Mouse (Mus musculus): Measurements from ENCODE around the gene Fam53b. TPM values are rescaled to one million over a fixed set of nuclear protein-coding genes. Genes with fewer than 3 reads are reported as not detected.

Fam53b gene
- 10.0 and 10.4 TPM in 2 replicates for polyA plus RNA-seq (2011; ENCODE audit: insufficient read depth, insufficient read length, low read depth, missing spikeins)

DNA sequence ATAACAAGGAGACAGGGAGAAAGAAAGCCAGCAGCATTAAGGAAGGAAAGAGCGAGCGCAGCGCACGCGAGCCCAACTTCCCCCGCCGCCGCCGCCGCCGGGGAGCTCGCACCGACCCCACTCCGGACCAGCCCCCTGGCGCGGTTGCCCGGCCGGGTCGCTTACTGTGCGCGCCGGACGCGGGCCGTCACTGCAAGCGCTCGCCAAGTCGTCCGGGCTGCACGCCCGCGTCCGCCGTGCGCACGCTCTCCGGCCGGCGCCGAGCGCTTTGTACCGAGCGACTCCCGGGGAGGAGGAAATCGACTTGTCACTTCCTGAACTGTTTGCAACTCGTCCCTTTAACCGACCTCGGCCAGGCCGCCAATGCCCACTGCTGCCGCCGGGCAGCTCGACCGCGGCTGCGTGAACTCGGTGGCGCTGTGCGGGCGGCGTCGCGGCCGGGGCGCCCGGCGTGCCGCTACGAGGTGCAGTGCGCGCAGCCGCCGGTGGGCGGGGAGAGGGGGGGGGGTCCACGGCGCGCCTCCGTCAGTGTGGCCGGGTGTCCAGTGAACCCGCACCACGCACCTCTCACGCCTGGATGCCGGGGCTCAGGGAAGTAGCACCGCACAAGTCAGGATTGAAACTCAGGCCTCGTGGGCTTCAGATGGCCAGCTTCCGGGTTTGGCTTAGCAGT, at the start of gene Fam53b:
TSS of gene Fam53b (minus strand) at position 471 of the 673 bp plus-strand sequence.
- H3K27me3 ChIP-seq (ENCODE audit: control insufficient read depth, insufficient read depth, low read length, poor library complexity, severe bottlenecking): no peaks in the 10 kb centered on the region; the same call in 1 of the 2 replicates
- no peak for TF ChIP-seq CTCF (IDR thresholded peaks at IDR 0.05; ENCODE audit: low read depth, low read length)
- TF ChIP-seq EP300 (IDR thresholded peaks at IDR 0.05; ENCODE audit: insufficient read depth, low read depth, low read length): no peak
- no peak for TF ChIP-seq POLR2A (IDR thresholded peaks at IDR 0.05; ENCODE audit: insufficient read depth, low read length)
- peaks cover 3% of the 10 kb centered on the region for H3K4me1 ChIP-seq (ENCODE audit: control insufficient read depth, insufficient read depth, low read length)
- H3K4me3 ChIP-seq (ENCODE audit: low read depth, low read length): peak within 1 kb of the TSS; percentile 89
- H3K36me3 ChIP-seq (ENCODE audit: control insufficient read depth, insufficient read depth, low read length, poor library complexity, severe bottlenecking): no peaks in the 10 kb centered on the region
- no peaks in the 10 kb centered on the region for H3K9me3 ChIP-seq (replicated peaks; ENCODE audit: control insufficient read depth, insufficient read depth, low read length, poor library complexity, severe bottlenecking)
- H3K27ac ChIP-seq (ENCODE audit: insufficient read depth, low read length): no peak within 1 kb of the TSS
- peak within 1 kb of the TSS; percentile 52 for H3K9ac ChIP-seq (ENCODE audit: low read depth, poor library complexity, severe bottlenecking)

- H3K9me3 ChIP-seq (replicated peaks; ENCODE audit: control insufficient read depth, insufficient read depth, low read length, poor library complexity, severe bottlenecking): no peaks in the 10 kb centered on the region
- TF ChIP-seq EP300 (IDR thresholded peaks at IDR 0.05; ENCODE audit: insufficient read depth, low read depth, low read length): no peak
- no peak for TF ChIP-seq POLR2A (IDR thresholded peaks at IDR 0.05; ENCODE audit: insufficient read depth, low read length)
- TF ChIP-seq CTCF (IDR thresholded peaks at IDR 0.05; ENCODE audit: low read depth, low read length): no peak
- peak within 1 kb of the TSS; percentile 94 for H3K4me3 ChIP-seq (ENCODE audit: low read depth, low read length)
- H3K9ac ChIP-seq (ENCODE audit: low read depth, poor library complexity, severe bottlenecking): peak within 1 kb of the TSS; percentile 89
- no peaks in the 10 kb centered on the region for H3K27me3 ChIP-seq (ENCODE audit: control insufficient read depth, insufficient read depth, low read length, poor library complexity, severe bottlenecking)
- no peaks in the 10 kb centered on the region for H3K4me1 ChIP-seq (ENCODE audit: control insufficient read depth, insufficient read depth, low read length)
- peak within 1 kb of the TSS; percentile 39; the same call in 1 of the 2 replicates for H3K27ac ChIP-seq (ENCODE audit: insufficient read depth, low read length)
- no peaks in the 10 kb centered on the region for H3K36me3 ChIP-seq (ENCODE audit: control insufficient read depth, insufficient read depth, low read length, poor library complexity, severe bottlenecking)
These were observed 45.6 kb upstream of the Fam53b start, which contains the start of gene Abraxas2 for GRCm38 (mm10) chr7:132859042-132859958. Abraxas2 (plus strand) TSS chr7:132859225.

DNA sequence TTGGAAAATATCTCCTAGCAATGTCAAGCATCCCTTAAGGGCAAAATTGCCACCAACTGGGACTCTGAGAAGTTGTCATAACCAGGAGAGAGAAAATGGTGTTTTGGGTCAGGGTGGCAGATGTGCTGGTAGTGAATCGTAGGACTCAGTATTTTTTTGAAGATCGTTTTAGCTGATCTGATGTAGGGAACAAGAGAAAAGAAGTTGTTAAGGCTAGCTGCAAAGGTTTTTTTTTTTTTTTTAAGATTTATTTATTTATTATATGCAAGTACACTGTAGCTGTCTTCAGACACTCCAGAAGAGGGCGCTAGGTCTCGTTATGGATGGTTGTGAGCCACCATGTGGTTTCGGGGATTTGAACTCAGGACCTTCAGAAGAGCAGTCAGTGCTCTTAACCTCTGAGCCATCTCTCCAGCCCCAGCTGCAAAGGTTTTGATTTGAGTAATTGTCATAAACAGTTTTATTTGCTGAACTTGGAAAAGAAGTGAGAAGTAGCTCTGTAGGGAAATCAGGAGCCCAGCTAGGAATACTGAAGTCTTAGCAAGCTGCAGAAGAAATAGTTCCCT, 44.4 kb upstream of the Fam53b start:
- H3K4me1 ChIP-seq (ENCODE audit: control insufficient read depth, insufficient read depth, low read length): no peaks in the 10 kb centered on the region
- TF ChIP-seq CTCF (IDR thresholded peaks at IDR 0.05; ENCODE audit: low read depth, low read length) (no peak), POLR2A (IDR thresholded peaks at IDR 0.05; ENCODE audit: insufficient read depth, low read length) (no peak), EP300 (IDR thresholded peaks at IDR 0.05; ENCODE audit: insufficient read depth, low read depth, low read length) (no peak)

GRCm38 (mm10) chr7:132856083-132856482, 42.4 kb upstream of the Fam53b start:
- TF ChIP-seq EP300 (IDR thresholded peaks at IDR 0.05; ENCODE audit: insufficient read depth, low read depth, low read length) (no peak), CTCF (IDR thresholded peaks at IDR 0.05; ENCODE audit: low read depth, low read length) (no peak), POLR2A (IDR thresholded peaks at IDR 0.05; ENCODE audit: insufficient read depth, low read length) (no peak)
- Histone ChIP-seq H3K9me3 (replicated peaks; ENCODE audit: control insufficient read depth, insufficient read depth, low read length, poor library complexity, severe bottlenecking) (no peaks in the 10 kb centered on the region), H3K4me3 (ENCODE audit: low read depth, low read length) (no peak overlapping the region), H3K36me3 (ENCODE audit: control insufficient read depth, insufficient read depth, low read length, poor library complexity, severe bottlenecking) (no peaks in the 10 kb centered on the region), H3K27me3 (ENCODE audit: control insufficient read depth, insufficient read depth, low read length, poor library complexity, severe bottlenecking) (no peaks in the 10 kb centered on the region), H3K9ac (ENCODE audit: low read depth, poor library complexity, severe bottlenecking) (no peak overlapping the region), H3K27ac (ENCODE audit: insufficient read depth, low read length) (no peak overlapping the region), H3K4me1 (ENCODE audit: control insufficient read depth, insufficient read depth, low read length) (no peaks in the 10 kb centered on the region)

More for the DNA sequence above, 44.4 kb upstream of the Fam53b start:
- no peak overlapping the region for H3K27ac ChIP-seq (ENCODE audit: insufficient read depth, low read length)
- no peaks in the 10 kb centered on the region for H3K36me3 ChIP-seq (ENCODE audit: control insufficient read depth, insufficient read depth, low read length, poor library complexity, severe bottlenecking)
- H3K4me3 ChIP-seq (ENCODE audit: low read depth, low read length): no peak overlapping the region
- H3K9me3 ChIP-seq (replicated peaks; ENCODE audit: control insufficient read depth, insufficient read depth, low read length, poor library complexity, severe bottlenecking): no peaks in the 10 kb centered on the region
- no peak overlapping the region for H3K9ac ChIP-seq (ENCODE audit: low read depth, poor library complexity, severe bottlenecking)
- no peaks in the 10 kb centered on the region for H3K27me3 ChIP-seq (ENCODE audit: control insufficient read depth, insufficient read depth, low read length, poor library complexity, severe bottlenecking)

DNA sequence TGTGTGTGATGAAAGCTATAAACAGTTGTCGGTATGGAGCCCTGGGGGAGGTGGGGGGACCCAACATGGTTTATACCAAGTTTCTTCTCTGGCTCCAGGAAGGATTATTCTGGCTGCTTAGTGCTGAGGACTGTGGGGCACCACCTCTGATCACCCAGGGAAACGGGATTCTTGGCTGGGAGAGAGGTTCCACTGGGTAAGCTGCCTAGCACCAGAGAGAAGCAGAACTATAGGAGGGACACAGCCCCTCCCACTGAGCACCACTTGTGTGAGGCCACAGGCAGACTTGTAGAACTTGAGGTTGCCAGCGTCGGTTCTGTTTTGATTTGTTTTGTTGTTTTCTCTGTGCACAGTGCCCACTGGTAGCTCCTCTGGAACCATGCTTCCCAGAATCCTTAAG, 40.3 kb upstream of the Fam53b start:
- Histone ChIP-seq H3K27me3 (ENCODE audit: control insufficient read depth, insufficient read depth, low read length, poor library complexity, severe bottlenecking) (no peaks in the 10 kb centered on the region), H3K9ac (ENCODE audit: low read depth, poor library complexity, severe bottlenecking) (no peak overlapping the region), H3K36me3 (ENCODE audit: control insufficient read depth, insufficient read depth, low read length, poor library complexity, severe bottlenecking) (peaks cover 9% of the 10 kb centered on the region; the same call in 1 of the 2 replicates), H3K4me3 (ENCODE audit: low read depth, low read length) (no peak overlapping the region), H3K9me3 (replicated peaks; ENCODE audit: control insufficient read depth, insufficient read depth, low read length, poor library complexity, severe bottlenecking) (no peaks in the 10 kb centered on the region), H3K27ac (ENCODE audit: insufficient read depth, low read length) (no peak overlapping the region), H3K4me1 (ENCODE audit: control insufficient read depth, insufficient read depth, low read length) (no peaks in the 10 kb centered on the region)
- TF ChIP-seq POLR2A (IDR thresholded peaks at IDR 0.05; ENCODE audit: insufficient read depth, low read length) (no peak), CTCF (IDR thresholded peaks at IDR 0.05; ENCODE audit: low read depth, low read length) (no peak)

Measured in ES-Bruce4 (cell line).